Mouse (Mus musculus): Measurements from ENCODE around the gene C1qtnf9. TPM values are rescaled to one million over a fixed set of nuclear protein-coding genes. Genes with fewer than 3 reads are reported as not detected.

Gene C1qtnf9
- total and polyA plus RNA-seq, 2 experiments, result 0.07 to 0.46 TPM

GRCm38 (mm10) chr14:60777485-60777919 lies 9.6 kb downstream of the C1qtnf9 start:
- Histone ChIP-seq H3K9ac (ENCODE audit: low read depth, low read length) (no peak overlapping the region), H3K27me3 (ENCODE audit: control insufficient read depth, insufficient read depth, low read length) (no peaks in the 10 kb centered on the region), H3K4me1 (ENCODE audit: control insufficient read depth, insufficient read depth, low read length) (no peaks in the 10 kb centered on the region), H3K4me3 (ENCODE audit: insufficient read depth, low read depth, low read length) (no peak overlapping the region), H3K79me2 (ENCODE audit: control insufficient read depth, insufficient read depth, low read length) (no peaks in the 10 kb centered on the region), H3K36me3 (ENCODE audit: control insufficient read depth, insufficient read depth, low read length) (no peaks in the 10 kb centered on the region), H3K27ac (replicated peaks; ENCODE audit: insufficient read depth, low read depth, low read length) (no peak overlapping the region)
- 88% methylated on average over 5 of the region's 5 CpGs for WGBS
- no peak for TF ChIP-seq CTCF (IDR thresholded peaks at IDR 0.05; ENCODE audit: low read depth, low read length)
- TF ChIP-seq POLR2A (IDR thresholded peaks at IDR 0.05; ENCODE audit: extremely low read depth, insufficient read depth, low read length), result no peak
- no peak for DNase-seq (ENCODE audit: extremely low read depth, low read depth, low spot score)

- TF ChIP-seq CTCF (IDR thresholded peaks at IDR 0.05; ENCODE audit: low read depth, low read length) (no peak), POLR2A (IDR thresholded peaks at IDR 0.05; ENCODE audit: extremely low read depth, insufficient read depth, low read length) (no peak)
- H3K27ac ChIP-seq (replicated peaks; ENCODE audit: insufficient read depth, low read depth, low read length), result no peak overlapping the region
- no peaks in the 10 kb centered on the region for H3K4me1 ChIP-seq (ENCODE audit: control insufficient read depth, insufficient read depth, low read length)
- no peaks in the 10 kb centered on the region for H3K79me2 ChIP-seq (ENCODE audit: control insufficient read depth, insufficient read depth, low read length)
- no peak overlapping the region for H3K9ac ChIP-seq (ENCODE audit: low read depth, low read length)
- no peak overlapping the region for H3K4me3 ChIP-seq (ENCODE audit: insufficient read depth, low read depth, low read length)
- DNase-seq (ENCODE audit: extremely low read depth, low read depth, low spot score), result no peak
- no peaks in the 10 kb centered on the region for H3K36me3 ChIP-seq (ENCODE audit: control insufficient read depth, insufficient read depth, low read length)
- WGBS, result 94% methylated on average over 7 of the region's 7 CpGs
- no peaks in the 10 kb centered on the region for H3K27me3 ChIP-seq (ENCODE audit: control insufficient read depth, insufficient read depth, low read length)
Measured at GRCm38 (mm10) chr14:60779198-60779597, 11.3 kb downstream of the C1qtnf9 start.

- WGBS, result 41% methylated on average over 7 of the region's 7 CpGs
- no peaks in the 10 kb centered on the region for H3K36me3 ChIP-seq (ENCODE audit: control insufficient read depth, insufficient read depth, low read length)
- no peak overlapping the region for H3K4me3 ChIP-seq (ENCODE audit: insufficient read depth, low read depth, low read length)
- TF ChIP-seq CTCF (IDR thresholded peaks at IDR 0.05; ENCODE audit: low read depth, low read length), result no peak
- no peak for TF ChIP-seq POLR2A (IDR thresholded peaks at IDR 0.05; ENCODE audit: extremely low read depth, insufficient read depth, low read length)
- H3K27me3 ChIP-seq (ENCODE audit: control insufficient read depth, insufficient read depth, low read length), result no peaks in the 10 kb centered on the region
- DNase-seq (ENCODE audit: extremely low read depth, low read depth, low spot score), result no peak
- 0 out of 2 replicates have a peak, but pooled peaks cover 2% of the 10 kb centered on the region for H3K4me1 ChIP-seq (ENCODE audit: control insufficient read depth, insufficient read depth, low read length)
- no peaks in the 10 kb centered on the region for H3K79me2 ChIP-seq (ENCODE audit: control insufficient read depth, insufficient read depth, low read length)
- H3K9ac ChIP-seq (ENCODE audit: low read depth, low read length), result no peak overlapping the region
- no peak overlapping the region for H3K27ac ChIP-seq (replicated peaks; ENCODE audit: insufficient read depth, low read depth, low read length)
Measured at GRCm38 (mm10) chr14:60782121-60782656, 14.3 kb downstream of the C1qtnf9 start.

- no peak overlapping the region for H3K9ac ChIP-seq (ENCODE audit: low read depth, low read length)
- no peak overlapping the region for H3K4me3 ChIP-seq (ENCODE audit: insufficient read depth, low read depth, low read length)
- no peak for TF ChIP-seq CTCF (IDR thresholded peaks at IDR 0.05; ENCODE audit: low read depth, low read length)
- no peak for TF ChIP-seq POLR2A (IDR thresholded peaks at IDR 0.05; ENCODE audit: extremely low read depth, insufficient read depth, low read length)
- H3K79me2 ChIP-seq (ENCODE audit: control insufficient read depth, insufficient read depth, low read length), result no peaks in the 10 kb centered on the region
- no peaks in the 10 kb centered on the region for H3K27me3 ChIP-seq (ENCODE audit: control insufficient read depth, insufficient read depth, low read length)
- H3K36me3 ChIP-seq (ENCODE audit: control insufficient read depth, insufficient read depth, low read length), result peaks cover 2% of the 10 kb centered on the region; the same call in 1 of the 2 replicates
- H3K27ac ChIP-seq (replicated peaks; ENCODE audit: insufficient read depth, low read depth, low read length), result no peak overlapping the region
- DNase-seq (ENCODE audit: extremely low read depth, low read depth, low spot score), result no peak
- H3K4me1 ChIP-seq (ENCODE audit: control insufficient read depth, insufficient read depth, low read length), result 0 out of 2 replicates have a peak, but pooled peaks cover 2% of the 10 kb centered on the region
- WGBS, result 58% methylated on average over 8 of the region's 8 CpGs
Measured at GRCm38 (mm10) chr14:60783196-60783595, 15.3 kb downstream of the C1qtnf9 start.

GRCm38 (mm10) chr14:60784427-60785315 lies 16.7 kb downstream of the C1qtnf9 start, which contains the start of gene Mipep:
Mipep (plus strand) TSS chr14:60784573.
- Histone ChIP-seq H3K27ac (replicated peaks; ENCODE audit: insufficient read depth, low read depth, low read length) (0 out of 2 replicates have a peak within 1 kb of the TSS, but pooled peaks have one; percentile 8), H3K4me1 (ENCODE audit: control insufficient read depth, insufficient read depth, low read length) (0 out of 2 replicates have a peak, but pooled peaks cover 2% of the 10 kb centered on the region), H3K79me2 (ENCODE audit: control insufficient read depth, insufficient read depth, low read length) (no peaks in the 10 kb centered on the region), H3K9ac (ENCODE audit: low read depth, low read length) (peak within 1 kb of the TSS; percentile 82), H3K36me3 (ENCODE audit: control insufficient read depth, insufficient read depth, low read length) (peaks cover 2% of the 10 kb centered on the region; the same call in 1 of the 2 replicates), H3K27me3 (ENCODE audit: control insufficient read depth, insufficient read depth, low read length) (no peaks in the 10 kb centered on the region), H3K4me3 (ENCODE audit: insufficient read depth, low read depth, low read length) (peak within 1 kb of the TSS; percentile 64)
- peak; percentile 82 for DNase-seq (ENCODE audit: extremely low read depth, low read depth, low spot score)
- WGBS, result under 1% methylated on average over 61 of the region's 61 CpGs
- no peak for TF ChIP-seq POLR2A (IDR thresholded peaks at IDR 0.05; ENCODE audit: extremely low read depth, insufficient read depth, low read length)
- TF ChIP-seq CTCF (IDR thresholded peaks at IDR 0.05; ENCODE audit: low read depth, low read length), result peak; percentile 94
